Mouse (Mus musculus) left cerebral cortex, postnatal 4 days (tissue): ENCODE results near the gene Hjurp. TPM values are rescaled to one million over a fixed set of nuclear protein-coding genes. Genes with fewer than 3 reads are reported as not detected.
"Not testable (repeated sequence)": the region's sequence is repeated elsewhere in the genome, so short reads cannot be mapped to it uniquely, and the experiment has no call there.

Experiments used
- DNase-seq: peaks from one replicate; pipeline ENCODE4 v3.0.0-alpha.2; 2022
- intact Hi-C: fragments of 180-260 bp; cut with DNase I; formaldehyde crosslinking; loops from one replicate; pipeline ENCODE4 v1.15.1; 2025
- total RNA-seq, 2 experiments: library from RNA; stranded (reverse); gene quantifications; 2 replicates each; pipeline ENCODE4 v1.2.3; 2021

The Hjurp gene
- total RNA-seq, 2 experiments from 2014 or later: 75.3 to 78.8 TPM

- no peak for DNase-seq
- intact Hi-C loops: no loop called here
These were observed 49.3 kb downstream of the Hjurp start for GRCm38 (mm10) chr1:88228121-88228520.

GRCm38 (mm10) chr1:88227482-88227881 lies 50.0 kb downstream of the Hjurp start:
- intact Hi-C loops: no loop called here
- DNase-seq: no peak

DNA sequence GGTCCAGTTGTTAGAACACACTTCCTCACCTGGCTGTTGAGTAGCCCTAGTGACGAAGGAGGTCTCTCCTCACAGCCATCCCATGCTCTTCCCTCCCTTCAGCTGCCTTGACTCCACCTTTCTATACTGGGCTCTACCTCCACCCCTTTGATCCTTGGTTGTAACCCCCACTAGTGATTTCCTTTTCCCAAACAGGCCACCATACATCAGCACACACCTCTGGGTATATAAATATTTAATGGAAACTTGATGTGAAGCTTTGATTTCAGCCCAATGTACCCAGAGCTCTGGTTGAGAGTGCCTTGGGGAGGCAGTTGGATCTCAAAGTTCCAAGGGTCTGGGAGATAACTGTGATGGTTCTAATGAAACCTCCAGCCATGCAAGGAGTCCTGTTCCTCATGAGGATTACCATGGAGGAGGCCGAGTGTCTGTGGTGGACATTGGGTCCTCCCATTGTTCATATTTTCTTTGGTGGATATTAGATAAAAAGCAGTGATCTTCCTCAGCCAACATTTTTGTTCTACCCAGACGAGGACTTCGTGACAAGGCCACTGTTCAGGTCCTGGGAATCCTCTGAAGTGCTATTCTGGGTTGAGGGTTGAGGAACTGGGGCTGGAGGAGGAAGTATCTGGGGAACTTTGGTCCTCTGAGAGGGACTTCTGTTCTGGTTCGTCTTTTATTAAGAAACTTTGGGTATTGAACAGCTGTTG lies 50.6 kb downstream of the Hjurp start, which contains the start of gene Mroh2a:
Gene Mroh2a (plus strand): TSS at position 317 of the 710 bp plus-strand sequence.
- intact Hi-C loops: no loop called here
- DNase-seq: no peak

DNA sequence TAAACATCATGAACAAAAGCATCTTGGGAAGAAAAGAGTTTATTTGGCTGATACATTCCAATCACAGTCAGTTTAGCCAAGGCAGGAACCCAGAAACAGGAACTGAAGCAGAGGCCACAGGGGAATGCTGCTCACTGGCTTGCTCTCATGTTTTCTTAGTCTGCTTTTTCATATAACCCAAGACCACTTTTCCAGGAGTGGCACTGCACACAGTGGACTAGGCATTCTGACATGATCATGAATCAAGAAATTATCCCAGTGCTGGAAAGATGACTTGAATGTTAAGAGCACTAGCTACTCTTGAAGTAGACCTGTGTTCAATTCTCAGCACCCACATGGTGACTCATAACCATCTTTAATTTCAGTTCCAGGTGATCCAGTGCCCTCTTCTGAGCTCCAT lies 51.7 kb downstream of the Hjurp start:
- no peak for DNase-seq
- intact Hi-C loops: no loop called here

DNA sequence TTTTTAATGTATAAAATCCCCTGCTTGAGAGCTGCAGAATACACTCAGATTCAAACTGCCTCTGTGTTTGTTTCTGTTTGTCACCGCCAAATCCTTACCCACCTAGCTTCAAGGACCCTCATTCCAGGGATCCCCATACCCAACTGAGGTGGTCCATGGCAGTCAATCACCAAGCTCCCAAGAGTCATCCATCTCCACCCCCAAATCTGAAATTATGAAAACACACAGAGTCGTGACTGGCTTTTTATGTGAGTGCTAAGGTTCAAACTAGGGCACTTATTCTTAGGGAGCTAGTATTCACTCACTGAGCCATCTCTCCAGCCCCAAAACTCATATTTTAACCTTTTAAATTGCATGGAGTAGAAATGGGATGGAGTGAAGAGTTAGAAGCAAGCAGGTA lies 52.1 kb downstream of the Hjurp start:
- DNase-seq, intact Hi-C loops: not testable (repeated sequence)

DNA sequence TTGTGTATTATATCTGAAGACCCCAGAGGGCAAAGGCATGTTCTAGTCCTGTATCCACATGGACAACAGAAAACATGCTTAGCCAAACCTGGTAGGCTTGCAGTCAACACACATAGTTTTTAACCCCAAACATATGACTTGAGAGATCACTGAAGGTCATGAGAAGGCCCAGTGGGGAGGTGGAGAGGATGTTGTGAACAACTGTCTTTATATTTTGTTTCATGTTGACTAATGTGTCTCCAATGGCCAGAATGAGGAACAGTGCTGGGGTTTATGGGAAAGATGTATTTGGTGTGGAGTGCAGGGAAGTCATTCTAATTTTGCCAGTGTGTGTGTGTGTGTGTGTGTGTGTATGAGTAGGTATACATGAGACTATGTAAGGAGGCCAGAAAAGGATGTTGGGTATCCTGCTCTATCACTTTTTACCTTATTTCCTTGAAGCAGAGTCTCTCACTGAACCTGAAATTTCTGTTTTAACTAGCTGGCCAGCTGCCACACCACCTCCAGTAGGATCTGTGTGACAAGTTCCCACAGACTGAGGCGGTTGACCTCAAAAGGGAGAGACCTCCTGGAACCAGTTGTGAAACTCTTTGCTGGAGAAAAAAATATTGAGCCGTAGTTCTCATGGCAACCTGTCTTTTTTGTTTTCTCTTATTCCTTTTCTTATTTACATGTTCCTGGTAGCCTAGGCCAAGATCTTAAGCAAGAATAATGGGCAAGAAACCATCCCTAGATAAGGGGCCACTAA lies 53.2 kb downstream of the Hjurp start:
- no peak for DNase-seq

DNA sequence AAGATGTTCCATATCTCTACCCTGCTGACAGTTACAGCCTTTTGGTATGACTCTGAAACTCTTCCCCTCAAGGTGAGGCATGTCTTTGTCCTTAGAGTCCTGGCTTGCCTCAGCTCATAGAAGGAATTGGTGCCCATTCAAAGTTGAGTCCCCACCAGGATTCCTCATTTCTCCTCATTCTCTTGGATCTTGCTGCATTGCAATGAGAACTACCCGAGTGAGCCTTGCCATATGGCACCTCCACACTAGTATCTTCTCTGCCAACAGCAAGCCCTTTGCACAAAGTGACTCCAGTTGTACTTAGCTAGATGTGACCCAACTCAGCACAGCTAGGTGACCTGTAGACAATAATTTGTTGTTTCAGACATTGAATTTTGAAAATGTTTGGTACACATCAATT lies 53.8 kb downstream of the Hjurp start:
- intact Hi-C loops: no loop called here
- no peak for DNase-seq

More for the DNA sequence above, 53.2 kb downstream of the Hjurp start:
- intact Hi-C loops: no loop called here

- DNase-seq, intact Hi-C loops: not testable (repeated sequence)
These were observed 54.4 kb downstream of the Hjurp start for GRCm38 (mm10) chr1:88223011-88223515.

GRCm38 (mm10) chr1:88222216-88222615 lies 55.2 kb downstream of the Hjurp start:
- DNase-seq: no peak
- intact Hi-C loops: no loop called here

DNA sequence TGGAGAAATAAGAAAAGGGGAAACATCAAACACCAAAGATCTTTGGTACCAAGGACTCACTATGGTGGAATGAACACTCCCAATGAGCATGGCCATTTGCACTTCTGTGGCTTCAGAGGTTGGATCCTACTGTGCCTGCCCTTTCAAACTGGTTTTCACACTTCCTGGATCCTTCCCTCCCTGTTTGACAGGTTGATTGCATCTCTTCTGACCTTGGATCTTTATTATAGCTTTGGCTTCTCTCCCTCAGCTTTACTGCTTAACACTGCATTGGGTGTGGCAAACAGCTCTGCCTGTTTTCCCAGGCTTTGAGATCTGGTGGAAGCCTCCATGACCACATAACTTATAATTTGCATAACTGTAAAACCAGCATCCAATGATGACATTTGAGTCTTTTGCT lies 57.1 kb downstream of the Hjurp start:
- intact Hi-C loops: no loop called here
- DNase-seq: no peak

GRCm38 (mm10) chr1:88219054-88219453 lies 58.4 kb downstream of the Hjurp start:
- DNase-seq: no peak
- intact Hi-C loops: no loop called here

DNA sequence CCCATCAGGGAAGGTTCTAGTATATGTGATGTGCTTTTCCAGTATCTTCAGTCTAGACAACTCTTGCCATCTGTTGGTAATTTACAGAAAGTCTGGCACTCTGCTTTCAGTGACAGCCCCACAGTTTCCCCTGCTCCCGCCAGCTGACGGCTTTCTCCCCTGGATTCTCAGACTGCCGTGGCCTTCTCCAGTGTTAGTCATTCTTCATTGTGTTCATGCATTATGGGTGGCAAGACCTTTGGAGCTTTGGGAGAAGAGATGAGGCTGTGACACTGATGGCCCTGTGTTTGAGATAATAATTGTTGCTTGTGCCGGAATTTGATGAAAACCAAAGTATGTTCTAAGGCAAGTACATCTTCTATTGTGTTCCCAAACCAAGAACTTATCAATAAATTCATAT lies 58.8 kb downstream of the Hjurp start:
- DNase-seq: no peak
- intact Hi-C loops: no loop called here

GRCm38 (mm10) chr1:88218051-88218450 lies 59.4 kb downstream of the Hjurp start:
- intact Hi-C loops: no loop called here
- no peak for DNase-seq

- intact Hi-C loops: no loop called here
- DNase-seq: no peak
These were observed 59.9 kb downstream of the Hjurp start for GRCm38 (mm10) chr1:88217576-88217975.

DNA sequence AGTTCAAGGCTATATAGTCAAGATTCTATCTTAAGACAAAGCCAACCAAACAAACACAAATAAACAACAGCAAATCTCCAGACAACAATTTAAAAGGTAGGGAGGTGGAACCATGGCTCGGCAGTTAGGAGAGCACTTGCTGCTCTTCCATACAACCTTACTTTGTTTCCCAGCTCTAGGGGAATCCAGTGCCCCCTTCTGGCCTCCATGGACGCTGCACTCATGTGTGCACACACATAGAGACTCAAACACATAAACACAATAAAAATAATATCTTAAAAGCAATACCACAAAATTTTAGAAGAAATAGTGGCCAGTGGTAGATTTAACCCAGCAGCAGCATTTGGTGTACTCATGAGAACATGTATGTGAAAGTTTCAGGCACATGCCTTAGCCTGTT lies 60.3 kb downstream of the Hjurp start:
- intact Hi-C loops: no loop called here
- DNase-seq: no peak

- intact Hi-C loops: no loop called here
- no peak for DNase-seq
These were observed 60.9 kb downstream of the Hjurp start for GRCm38 (mm10) chr1:88216551-88216950.

DNA sequence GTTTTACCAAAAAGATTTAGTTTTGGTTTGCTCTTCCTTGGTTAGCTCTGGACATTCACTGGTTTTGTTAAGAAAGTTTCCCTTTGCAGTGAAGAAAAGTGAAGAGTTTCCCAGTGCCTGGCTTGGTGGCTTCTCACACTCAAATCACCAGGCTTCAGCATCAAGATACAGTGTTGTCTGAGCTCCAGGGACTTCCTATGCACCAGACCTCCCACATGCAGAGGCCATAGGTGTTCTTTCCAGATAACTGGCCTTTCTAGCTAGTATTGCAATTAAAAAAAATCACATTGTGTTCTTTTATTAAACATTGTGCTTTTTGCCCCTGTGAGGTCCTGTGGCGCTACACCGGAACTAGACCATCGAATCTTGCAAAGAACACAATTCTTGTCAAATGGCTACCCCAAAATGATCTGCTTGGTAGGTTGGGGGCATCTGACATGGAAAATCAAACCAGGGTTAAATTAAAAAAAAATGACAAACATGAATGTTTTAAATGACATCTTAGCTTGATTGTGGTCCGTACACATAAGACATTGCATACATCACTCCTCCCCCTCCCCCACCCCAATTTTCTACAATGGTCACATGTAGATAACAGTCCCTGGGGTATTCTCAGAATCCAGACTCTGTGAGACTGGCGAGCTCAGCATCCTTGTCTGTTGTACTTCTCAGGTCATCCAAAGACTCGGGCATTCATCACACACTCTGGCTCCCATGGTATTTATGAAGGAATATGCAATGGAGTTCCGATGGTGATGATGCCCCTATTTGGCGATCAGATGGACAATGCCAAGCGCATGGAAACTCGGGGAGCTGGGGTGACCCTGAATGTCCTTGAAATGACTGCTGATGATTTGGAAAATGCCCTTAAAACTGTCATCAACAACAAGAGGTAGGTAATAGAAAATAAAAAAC lies 61.7 kb downstream of the Hjurp start:
- intact Hi-C loops: no loop called here
- no peak for DNase-seq

DNA sequence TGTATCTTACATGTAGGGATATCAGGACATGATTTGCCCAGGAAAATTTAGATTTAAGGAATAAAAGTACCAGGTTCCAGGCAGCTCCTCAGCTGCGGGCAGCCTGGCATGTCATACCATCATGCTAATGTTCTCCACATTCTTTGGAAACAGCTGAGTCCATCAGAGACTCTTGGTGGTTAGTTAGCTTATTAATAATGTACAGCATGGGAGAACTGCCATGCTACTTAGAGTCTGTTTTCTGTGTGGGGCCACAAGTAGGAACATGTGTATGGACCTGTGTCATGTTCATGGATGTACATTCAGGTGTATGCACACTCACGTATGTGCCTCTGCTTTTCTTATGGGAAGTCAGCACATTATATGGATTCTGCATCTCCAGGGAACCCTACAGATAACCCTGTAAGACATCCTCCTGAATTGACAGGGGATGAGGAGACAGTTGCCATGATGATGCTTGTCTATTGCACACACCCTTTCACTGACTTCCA lies 62.9 kb downstream of the Hjurp start:
- intact Hi-C loops: no loop called here
- no peak for DNase-seq

DNA sequence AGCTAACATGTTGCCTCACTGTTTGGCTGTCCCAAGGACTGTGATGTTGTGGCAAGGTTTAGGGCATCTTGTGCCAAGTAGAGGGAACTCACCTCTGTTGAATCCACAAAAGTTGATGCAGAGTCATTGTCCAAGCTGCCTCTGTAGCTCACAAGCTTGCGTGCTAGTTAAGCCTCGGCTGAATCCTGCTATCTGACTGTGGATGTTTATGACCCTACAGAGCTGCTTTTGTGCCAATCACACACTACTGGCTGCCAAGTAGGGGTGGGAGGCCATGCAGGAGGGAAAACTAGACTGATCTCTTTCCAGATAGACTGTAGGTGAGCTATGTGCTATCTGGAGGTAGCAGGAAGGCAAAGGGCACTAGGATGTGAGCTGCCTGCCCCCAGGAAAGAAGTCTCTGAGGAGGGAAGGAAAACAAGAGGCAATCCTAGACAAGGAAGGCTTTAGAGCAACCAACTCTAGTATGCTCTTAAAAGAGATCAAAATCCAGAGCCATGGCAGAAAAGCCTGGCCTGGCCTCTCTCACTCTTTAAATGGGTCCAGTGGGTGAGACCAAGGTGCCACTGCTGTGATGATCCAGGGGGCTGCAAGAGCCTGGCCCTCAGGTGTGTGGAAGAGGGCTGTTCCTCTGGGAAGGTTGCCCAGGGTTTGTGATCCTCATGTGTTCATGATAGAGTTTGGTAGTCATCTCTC lies 63.5 kb downstream of the Hjurp start:
- DNase-seq: no peak
- intact Hi-C loops: no loop called here

DNA sequence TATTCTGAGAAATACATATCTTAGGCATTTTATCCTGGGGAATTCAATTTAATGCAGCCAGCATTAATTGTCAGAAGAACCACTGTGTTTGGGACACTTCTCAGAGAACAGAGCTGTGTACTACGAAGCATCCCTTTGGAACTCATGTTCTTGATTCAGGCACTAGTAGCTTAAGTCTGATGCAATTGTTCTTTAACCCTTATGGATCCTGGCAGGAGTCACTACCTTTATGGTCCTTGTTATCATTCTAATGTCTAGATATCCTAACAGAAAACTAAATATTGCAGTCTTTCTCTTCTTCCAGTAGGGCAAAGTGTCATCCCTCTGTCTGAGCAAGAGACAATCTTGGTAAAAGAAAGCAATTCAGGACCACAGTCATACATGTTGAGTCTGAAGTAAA lies 64.4 kb downstream of the Hjurp start:
- no peak for DNase-seq
- intact Hi-C loops: no loop called here
